Comparison of ENCODE assay signal across 13 mouse cellular contexts in the genomic region with DNA sequence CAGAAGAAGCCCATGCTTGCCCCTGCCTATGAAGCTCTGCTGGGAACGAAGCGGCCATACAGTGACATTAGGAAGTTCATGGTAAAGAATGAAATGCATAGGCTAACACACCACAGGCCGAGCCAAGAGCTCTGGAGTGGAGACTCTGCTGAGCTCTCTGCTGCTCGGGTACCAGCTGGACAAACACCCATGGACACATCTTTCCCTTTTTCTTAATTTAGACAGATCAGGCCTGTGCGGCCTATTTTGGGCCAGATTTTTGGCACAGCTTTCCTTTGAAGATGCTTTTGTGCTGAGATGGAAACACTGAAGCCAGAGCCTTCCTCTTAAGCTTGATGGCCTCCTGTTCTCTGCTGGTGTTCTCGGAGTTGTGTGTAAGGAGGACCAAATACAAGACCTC.
A peak's percentile ranks its signal among the peaks of the same experiment; 100 is the strongest.
DNase-seq lines count a peak whose midpoint lies in the region; ATAC-seq and TF ChIP-seq lines count a peak whose summit lies in the region.
"Had no signal": no experiment of that assay in that cellular context is flagged by ENCODE, and none has a peak within 500 bp of the region (broad histone marks: within the 10 kb centered on the region; RNA-seq: fewer than 3 reads in every experiment).

No protein-coding gene starts in this region.

- no peak overlapping the region for H3K4me2 ChIP-seq in hindbrain, postnatal 0 days (ENCODE audit: low read depth, low read length)
- H3K4me2 ChIP-seq in hindbrain, embryonic 14.5 days (replicated peaks): no peak overlapping the region
- H3K4me2 ChIP-seq: midbrain, embryonic 15.5 days had no signal

- H3K4me3 ChIP-seq in hindbrain, postnatal 0 days (ENCODE audit: low read length): no peak overlapping the region
- H3K4me3 ChIP-seq in hindbrain, embryonic 14.5 days (replicated peaks; ENCODE audit: low read length): no peak overlapping the region
- H3K4me3 ChIP-seq: heart, adult 2 months; midbrain, embryonic 15.5 days had no signal

- no peaks in the 10 kb centered on the region for H3K9me3 ChIP-seq in hindbrain, postnatal 0 days (ENCODE audit: low read length)
- no peaks in the 10 kb centered on the region for H3K9me3 ChIP-seq in hindbrain, embryonic 14.5 days (ENCODE audit: control insufficient read depth, low read length)
- H3K9me3 ChIP-seq: midbrain, embryonic 15.5 days had no signal

- peak overlapping the region; percentile 26; the same call in 1 of the 2 replicates for H3K27ac ChIP-seq in hindbrain, postnatal 0 days
- H3K27ac ChIP-seq in hindbrain, embryonic 14.5 days: no peak overlapping the region
- H3K27ac ChIP-seq: heart, adult 2 months; kidney, postnatal 0 days; midbrain, embryonic 15.5 days had no signal

- no peak overlapping the region for H3K9ac ChIP-seq in hindbrain, postnatal 0 days (replicated peaks; ENCODE audit: low read length)
- H3K9ac ChIP-seq in hindbrain, embryonic 14.5 days: no peak overlapping the region
- H3K9ac ChIP-seq: midbrain, embryonic 15.5 days had no signal

- no peak for ATAC-seq in hindbrain, postnatal 0 days
- no peak for ATAC-seq in hindbrain, embryonic 14.5 days (ENCODE audit: low FRiP score)
- ATAC-seq: forebrain, embryonic 14.5 days; lung, postnatal 0 days; midbrain, embryonic 15.5 days had no signal

- H3K27me3 ChIP-seq in hindbrain, postnatal 0 days (ENCODE audit: insufficient read depth, low read length): no peaks in the 10 kb centered on the region
- no peaks in the 10 kb centered on the region for H3K27me3 ChIP-seq in hindbrain, embryonic 14.5 days (ENCODE audit: control insufficient read depth, insufficient read depth, low read length)
- H3K27me3 ChIP-seq: midbrain, embryonic 15.5 days had no signal

- intact Hi-C loops in left cerebral cortex, postnatal 36 days (cut with DNase I): no loop called here

- DNase-seq in hindbrain, postnatal 0 days (ENCODE audit: low spot score): no peak
- no peak for DNase-seq in hindbrain, embryonic 14.5 days (ENCODE audit: low spot score)
- DNase-seq in right cerebral cortex, postnatal 25 days: peak; percentile 25
- DNase-seq in right cerebral cortex, postnatal 4 days: no peak
- peak; percentile 32 to 42 for DNase-seq in left cerebral cortex, postnatal 36 days (ENCODE audit: low spot score in 2 of 2)
- no peak for DNase-seq in T-cell, adult 2 months (ENCODE audit: low spot score)
- no peak for DNase-seq in spleen, postnatal 10 days (ENCODE audit: low spot score in 2 of 2)
- DNase-seq in kidney, adult 11 months: no peak

- 76% methylated on average over 6 of the region's 6 CpGs for WGBS in hindbrain, postnatal 0 days
- 83% methylated on average over 6 of the region's 6 CpGs for whole genome bisulfite sequencing in hindbrain, embryonic 14.5 days

- peaks cover 19% of the 10 kb centered on the region for H3K36me3 ChIP-seq in hindbrain, postnatal 0 days (ENCODE audit: insufficient read depth, low read length)
- H3K36me3 ChIP-seq in hindbrain, embryonic 14.5 days (replicated peaks; ENCODE audit: control insufficient read depth, insufficient read depth): peaks cover 78% of the 10 kb centered on the region

- H3K4me1 ChIP-seq in hindbrain, postnatal 0 days (ENCODE audit: insufficient read depth, low read length): no peaks in the 10 kb centered on the region
- no peaks in the 10 kb centered on the region for H3K4me1 ChIP-seq in hindbrain, embryonic 14.5 days (replicated peaks; ENCODE audit: control insufficient read depth, insufficient read depth, low read length)
- H3K4me1 ChIP-seq: midbrain, embryonic 15.5 days had no signal

- TF ChIP-seq CTCF in hindbrain, postnatal 0 days (IDR thresholded peaks at IDR 0.05; ENCODE audit: low read depth): no peak

Comparison
In these comparisons a context has a peak if more than half of its experiments do, and no peak if none do; other contexts are left out.
1. DNase-seq: peak in right cerebral cortex, postnatal 25 days (single experiment) and left cerebral cortex, postnatal 36 days (2 of 2); none in hindbrain, postnatal 0 days (single experiment), hindbrain, embryonic 14.5 days (single experiment), right cerebral cortex, postnatal 4 days (single experiment), T-cell, adult 2 months (single experiment), spleen, postnatal 10 days (0 of 2) and kidney, adult 11 months (single experiment).